Mouse (Mus musculus): ENCODE measurements around the gene Dbn1. TPM values are rescaled to one million over a fixed set of nuclear protein-coding genes. Genes with fewer than 3 reads are reported as not detected.

Dbn1 gene
- polyA plus RNA-seq (2015; fragmentation: Nextera tagmentation; extraction: Ambion mirVana): 615 and 625 TPM in 2 replicates

- peak; percentile 78 for ATAC-seq (ENCODE audit: low FRiP score)
- Histone ChIP-seq H3K9me3 (no peaks in the 10 kb centered on the region), H3K9ac (peak within 1 kb of the TSS; percentile 100), H3K4me3 (peak within 1 kb of the TSS; percentile 100), H3K4me2 (peak within 1 kb of the TSS; percentile 99), H3K4me1 (replicated peaks) (peaks cover 47% of the 10 kb centered on the region), H3K27ac (peak within 1 kb of the TSS; percentile 100), H3K27me3 (0 out of 2 replicates have a peak, but pooled peaks cover 4% of the 10 kb centered on the region), H3K36me3 (peaks cover 9% of the 10 kb centered on the region)
- 2% methylated on average over 42 of the region's 83 CpGs for WGBS
Observed at GRCm38 (mm10) chr13:55487578-55488498, at the start of gene Dbn1. TSS of gene Dbn1 (minus strand) at chr13:55488111.

DNA sequence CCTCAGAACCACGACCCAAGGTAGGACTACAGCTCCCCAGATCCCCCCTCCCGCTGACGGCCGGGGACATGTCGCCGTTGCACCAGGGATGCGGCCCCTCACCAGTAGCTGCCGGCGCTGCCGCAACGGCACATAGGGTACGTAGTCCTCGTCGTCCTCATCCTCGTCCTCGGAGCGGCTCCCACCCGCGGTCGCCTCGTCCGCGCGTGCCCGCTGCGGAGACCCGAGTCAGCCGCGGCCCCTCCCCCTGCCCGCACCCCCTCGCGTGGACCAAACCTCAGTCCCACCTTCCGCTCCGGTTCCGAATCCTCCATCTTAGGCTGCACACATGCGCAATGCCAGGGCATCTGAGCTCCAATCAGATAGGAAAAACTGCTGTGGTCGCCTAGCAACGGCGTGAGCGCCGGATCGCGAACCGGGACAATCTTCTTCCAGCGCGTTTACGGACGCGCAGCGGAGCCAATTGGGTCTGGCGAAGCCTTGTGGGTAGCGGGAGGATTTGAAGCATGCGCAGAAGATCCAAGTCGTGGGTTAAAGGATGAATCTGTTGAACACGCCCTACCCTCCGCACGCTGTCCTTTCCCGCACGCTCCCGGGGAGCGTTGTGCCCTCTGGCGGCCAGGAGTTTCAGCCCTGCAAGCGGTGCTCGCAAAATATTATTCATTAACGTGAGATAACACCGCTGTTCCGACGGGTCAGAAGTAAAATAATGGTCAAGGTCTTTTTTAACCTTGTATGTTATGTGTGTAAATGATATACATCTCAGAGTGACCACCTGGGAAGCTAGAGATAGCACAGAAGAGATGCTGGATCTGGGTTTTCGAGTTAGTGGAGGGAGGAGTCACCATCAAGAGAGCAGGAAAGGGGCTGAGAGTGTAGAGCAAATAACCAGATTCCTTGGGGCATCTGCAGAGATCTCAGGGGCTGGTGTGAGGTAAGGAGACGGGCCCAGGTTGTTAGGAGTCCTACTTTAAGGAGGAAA lies 48.6 kb upstream of the Dbn1 start, which contains the start of gene Ddx41:
Gene Ddx41 (minus strand): TSS at position 465 of the 982 bp plus-strand sequence.
- ATAC-seq (ENCODE audit: low FRiP score): peak; percentile 99
- no peaks in the 10 kb centered on the region for H3K27me3 ChIP-seq
- under 1% methylated on average over 70 of the region's 70 CpGs for WGBS

DNA sequence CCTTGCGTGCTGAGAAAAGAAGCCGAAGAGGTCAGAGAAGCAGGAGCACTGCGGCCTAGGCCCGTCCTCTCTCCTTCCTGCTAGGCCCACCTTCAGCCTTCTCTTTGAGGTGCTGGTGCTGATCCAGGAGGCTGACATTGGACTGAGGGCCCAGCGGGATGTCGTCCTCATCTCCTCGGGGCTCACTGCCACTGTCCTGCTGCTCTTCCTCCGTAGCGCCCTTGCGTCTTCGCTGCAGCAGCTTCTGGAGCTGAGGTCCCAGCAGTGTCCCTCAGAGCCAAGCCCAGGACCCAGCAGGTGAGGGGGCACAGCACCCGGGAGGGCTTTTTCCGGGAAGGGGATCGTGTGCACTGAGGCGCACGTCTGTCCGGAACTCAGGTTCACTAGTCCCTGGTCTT lies 47.9 kb upstream of the Dbn1 start:
- Histone ChIP-seq H3K9ac (peak overlapping the region; percentile 89), H3K27me3 (no peaks in the 10 kb centered on the region), H3K4me2 (peak overlapping the region; percentile 91), H3K36me3 (peaks cover 77% of the 10 kb centered on the region), H3K27ac (peak overlapping the region; percentile 86), H3K9me3 (no peaks in the 10 kb centered on the region), H3K4me1 (replicated peaks) (peaks cover 26% of the 10 kb centered on the region), H3K4me3 (peak overlapping the region; percentile 80)
- no peak for ATAC-seq (ENCODE audit: low FRiP score)
- WGBS: 21% methylated on average over 17 of the region's 17 CpGs

More for the DNA sequence above, 48.6 kb upstream of the Dbn1 start, which contains the start of gene Ddx41:
- peaks cover 77% of the 10 kb centered on the region for H3K36me3 ChIP-seq
- H3K4me2 ChIP-seq: peak within 1 kb of the TSS; percentile 91
- H3K9me3 ChIP-seq: no peaks in the 10 kb centered on the region
- peaks cover 26% of the 10 kb centered on the region for H3K4me1 ChIP-seq (replicated peaks)
- peak within 1 kb of the TSS; percentile 89 for H3K9ac ChIP-seq
- peak within 1 kb of the TSS; percentile 80 for H3K4me3 ChIP-seq
- H3K27ac ChIP-seq: peak within 1 kb of the TSS; percentile 86

DNA sequence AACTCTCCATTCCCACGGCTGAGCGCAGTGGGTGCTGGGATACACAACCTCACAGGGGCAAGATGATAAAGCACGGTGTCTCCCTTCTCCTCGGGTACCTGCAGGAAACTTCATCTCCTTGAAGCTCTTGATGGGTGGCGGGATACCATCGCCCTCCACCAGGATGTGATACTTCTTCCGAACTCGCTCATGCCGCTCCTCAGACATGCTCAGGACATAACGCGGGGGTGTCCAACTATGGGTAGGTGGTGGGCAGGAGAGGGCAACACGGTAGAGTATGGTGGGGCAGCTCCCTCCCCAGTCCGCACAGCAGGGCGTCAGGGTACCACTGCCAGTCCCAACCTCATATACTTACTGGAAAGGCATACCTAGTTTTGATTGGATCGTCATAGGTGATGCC lies 47.3 kb upstream of the Dbn1 start:
- Histone ChIP-seq H3K9me3 (no peaks in the 10 kb centered on the region), H3K4me3 (peak overlapping the region; percentile 80), H3K9ac (peak overlapping the region; percentile 89), H3K27ac (0 out of 2 replicates have a peak overlapping the region, but pooled peaks have one; percentile 86), H3K36me3 (peaks cover 77% of the 10 kb centered on the region), H3K4me1 (replicated peaks) (peaks cover 26% of the 10 kb centered on the region), H3K4me2 (peak overlapping the region; percentile 91), H3K27me3 (no peaks in the 10 kb centered on the region)
- WGBS: 93% methylated on average over 15 of the region's 15 CpGs
- no peak for ATAC-seq (ENCODE audit: low FRiP score)

GRCm38 (mm10) chr13:55529198-55529915 lies 41.4 kb upstream of the Dbn1 start, which contains the start of gene Dok3:
TSS of gene Dok3 (minus strand) at chr13:55529296.
- Histone ChIP-seq H3K4me1 (replicated peaks) (peaks cover 13% of the 10 kb centered on the region), H3K9me3 (no peaks in the 10 kb centered on the region), H3K36me3 (peaks cover 56% of the 10 kb centered on the region), H3K9ac (no peak within 1 kb of the TSS), H3K27ac (no peak within 1 kb of the TSS), H3K4me2 (no peak within 1 kb of the TSS), H3K27me3 (no peaks in the 10 kb centered on the region), H3K4me3 (no peak within 1 kb of the TSS)
- ATAC-seq (ENCODE audit: low FRiP score): no peak
- 84% methylated on average over 8 of the region's 8 CpGs for WGBS

DNA sequence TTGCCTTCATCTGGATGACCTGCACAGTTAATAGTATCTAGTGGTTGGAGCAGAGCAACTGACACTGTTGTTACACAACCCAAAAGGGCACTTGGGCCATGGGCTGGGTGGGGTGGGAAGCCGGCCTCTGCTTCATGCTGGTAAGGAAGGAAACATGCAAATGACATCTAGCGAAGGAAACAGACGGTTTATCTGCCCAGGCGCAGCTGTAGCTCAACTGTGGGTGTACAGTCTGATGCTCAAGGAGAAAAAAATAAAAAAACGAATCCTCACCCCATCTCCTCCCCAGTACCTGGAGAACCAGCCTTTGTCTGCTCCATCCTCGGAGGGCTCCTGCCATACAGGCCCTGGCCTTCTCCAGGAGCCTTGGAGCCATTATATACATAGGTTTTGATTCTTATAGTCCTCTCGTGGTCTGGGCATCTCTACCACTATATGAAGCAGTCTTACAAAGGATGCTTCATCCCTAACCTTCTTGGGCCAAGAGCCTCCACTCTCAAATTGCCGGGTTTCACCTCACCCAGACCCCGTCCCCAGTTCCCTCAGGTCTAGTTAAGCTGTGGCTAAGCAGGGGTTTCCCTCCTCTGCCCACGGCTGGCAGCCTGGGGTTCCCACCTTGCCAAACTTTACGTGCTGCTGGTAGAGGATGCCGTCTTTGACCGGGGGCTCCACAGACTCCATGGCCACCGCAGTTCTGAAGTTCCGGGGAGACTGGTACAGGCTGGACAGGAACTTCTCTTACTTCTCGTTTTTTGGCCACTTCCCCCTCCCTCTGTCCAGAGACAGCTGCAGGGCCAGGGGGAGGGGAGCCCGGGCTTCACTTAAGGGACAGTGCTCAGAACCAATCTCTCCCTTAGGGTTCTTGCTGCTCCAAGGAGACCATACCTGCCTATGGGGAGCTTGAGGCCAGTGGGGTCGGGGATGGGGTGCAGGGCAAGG lies 40.2 kb upstream of the Dbn1 start:
- Histone ChIP-seq H3K4me1 (replicated peaks) (0 out of 2 replicates have a peak, but pooled peaks cover 4% of the 10 kb centered on the region), H3K36me3 (peaks cover 55% of the 10 kb centered on the region), H3K9ac (no peak overlapping the region), H3K4me2 (no peak overlapping the region), H3K9me3 (no peaks in the 10 kb centered on the region), H3K27ac (no peak overlapping the region), H3K27me3 (no peaks in the 10 kb centered on the region), H3K4me3 (no peak overlapping the region)
- ATAC-seq (ENCODE audit: low FRiP score): no peak
- 84% methylated on average over 18 of the region's 18 CpGs for WGBS

- Histone ChIP-seq H3K9me3 (no peaks in the 10 kb centered on the region), H3K4me1 (replicated peaks) (0 out of 2 replicates have a peak, but pooled peaks cover 3% of the 10 kb centered on the region), H3K36me3 (peaks cover 52% of the 10 kb centered on the region), H3K27me3 (no peaks in the 10 kb centered on the region), H3K4me2 (no peak overlapping the region), H3K4me3 (no peak overlapping the region), H3K9ac (no peak overlapping the region), H3K27ac (no peak overlapping the region)
- ATAC-seq (ENCODE audit: low FRiP score): no peak
- WGBS: 84% methylated on average over 16 of the region's 16 CpGs
Observed at GRCm38 (mm10) chr13:55527212-55527611, 39.3 kb upstream of the Dbn1 start.

DNA sequence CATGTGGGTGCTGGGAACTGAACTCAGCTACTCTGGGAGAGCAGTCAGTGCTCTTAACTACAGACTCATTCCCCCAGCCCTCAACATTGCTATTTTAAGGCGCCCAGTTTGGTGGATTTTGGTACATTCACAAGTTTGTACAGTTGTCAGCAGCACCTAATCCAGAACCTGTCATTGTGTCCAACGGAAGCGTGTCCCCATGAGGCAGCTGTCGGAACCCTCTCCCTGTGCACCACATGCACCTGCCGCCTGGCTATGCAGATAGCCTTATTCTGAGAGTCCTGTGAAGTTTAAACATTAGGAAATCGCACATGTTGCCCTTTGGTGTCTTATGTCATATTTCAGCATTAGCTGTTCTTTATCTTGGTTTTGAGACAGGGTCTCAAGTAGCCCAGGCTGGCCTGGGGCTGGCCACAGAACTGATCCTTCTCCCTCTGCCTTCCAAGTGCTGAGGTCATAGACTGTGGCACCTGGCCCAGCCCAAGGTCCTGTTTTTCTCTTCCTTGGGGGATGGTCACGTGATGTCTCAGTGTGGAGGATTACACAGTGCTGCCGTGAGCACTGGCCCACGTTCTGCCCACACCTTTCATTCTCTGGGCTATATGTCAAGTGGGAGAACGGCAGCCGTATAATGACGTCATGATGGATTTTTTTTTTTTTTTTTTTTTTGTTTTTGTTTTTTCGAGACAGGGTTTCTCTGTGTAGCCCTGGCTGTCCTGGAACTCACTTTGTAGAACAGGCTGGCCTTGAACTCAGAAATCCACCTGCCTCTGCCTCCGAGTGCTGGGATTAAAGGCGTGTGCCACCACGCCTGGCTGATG lies 38.0 kb upstream of the Dbn1 start:
- WGBS: 86% methylated on average over 16 of the region's 16 CpGs
- Histone ChIP-seq H3K4me1 (replicated peaks) (0 out of 2 replicates have a peak, but pooled peaks cover 3% of the 10 kb centered on the region), H3K27me3 (no peaks in the 10 kb centered on the region), H3K27ac (no peak overlapping the region), H3K9ac (no peak overlapping the region), H3K4me2 (no peak overlapping the region), H3K4me3 (no peak overlapping the region), H3K9me3 (no peaks in the 10 kb centered on the region), H3K36me3 (peaks cover 39% of the 10 kb centered on the region)
- no peak for ATAC-seq (ENCODE audit: low FRiP score)

GRCm38 (mm10) chr13:55523951-55524600 lies 36.2 kb upstream of the Dbn1 start:
- 91% methylated on average over 23 of the region's 23 CpGs for WGBS
- Histone ChIP-seq H3K4me1 (replicated peaks) (0 out of 2 replicates have a peak, but pooled peaks cover 3% of the 10 kb centered on the region), H3K36me3 (peaks cover 20% of the 10 kb centered on the region), H3K4me2 (no peak overlapping the region), H3K9ac (no peak overlapping the region), H3K27me3 (no peaks in the 10 kb centered on the region), H3K9me3 (no peaks in the 10 kb centered on the region), H3K27ac (no peak overlapping the region), H3K4me3 (no peak overlapping the region)
- ATAC-seq (ENCODE audit: low FRiP score): no peak
